Mouse (Mus musculus) heart, adult 8-10 months (tissue): ENCODE results near the gene Gm12790. TPM values are rescaled to one million over a fixed set of nuclear protein-coding genes. Genes with fewer than 3 reads are reported as not detected.
"Not testable (repeated sequence)": the region's sequence is repeated elsewhere in the genome, so short reads cannot be mapped to it uniquely, and the experiment has no call there.

Source experiments
- DNase-seq: peaks from one replicate; pipeline ENCODE4 v3.0.0; 2022; ENCODE audit warnings: low spot score
- total RNA-seq, 4 experiments: library from RNA; stranded (reverse); gene quantifications; 2 replicates each; pipeline ENCODE4 v1.2.4; 2022

Gm12790 gene
- not detected for total RNA-seq

DNA sequence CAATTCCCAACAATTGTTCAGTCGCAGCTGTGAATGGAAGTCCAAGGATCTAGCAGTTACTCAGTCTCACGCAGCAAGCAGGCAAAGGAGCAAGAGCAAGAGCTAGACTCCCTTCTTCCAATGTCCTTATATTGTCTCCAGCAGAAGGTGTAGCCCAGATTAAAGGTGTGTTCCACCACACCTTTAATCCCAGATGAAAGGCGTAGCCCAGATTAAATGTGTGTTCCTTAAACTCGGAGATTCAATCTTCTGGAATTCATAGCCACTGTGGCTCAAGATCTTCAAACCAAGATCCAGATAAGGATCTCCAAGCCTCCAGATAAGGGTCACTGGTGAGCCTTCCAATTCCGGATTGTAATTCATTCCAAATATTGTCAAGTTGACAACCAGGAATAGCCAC, at the start of gene Gm12790:
Gene Gm12790, minus strand, starts transcription at position 101 of the 400 bp plus-strand sequence.
- not testable (repeated sequence) for DNase-seq

DNA sequence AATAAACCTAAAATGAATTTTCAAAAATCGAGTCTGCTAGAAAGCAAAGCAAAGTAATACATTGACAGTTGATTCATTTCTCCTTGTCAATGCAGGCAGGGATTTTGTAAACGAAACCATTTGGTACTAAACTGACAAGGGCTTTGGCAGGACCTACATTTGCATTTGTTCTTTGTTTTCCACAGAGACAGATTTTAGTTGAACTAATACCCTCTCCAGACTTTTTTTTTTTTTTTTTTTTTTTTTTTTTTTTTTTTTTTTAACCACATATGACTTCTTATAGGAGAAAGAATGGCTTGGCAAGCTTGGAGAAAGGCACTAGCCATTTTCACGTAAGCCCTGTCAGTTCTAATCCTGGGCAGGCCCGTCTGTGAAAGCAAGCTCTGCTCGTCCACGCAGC, 45.8 kb upstream of the Gm12790 start:
- no peak for DNase-seq

GRCm38 (mm10) chr4:101998267-101998922, 17.5 kb upstream of the Gm12790 start:
- peak; percentile 47 for DNase-seq

DNA sequence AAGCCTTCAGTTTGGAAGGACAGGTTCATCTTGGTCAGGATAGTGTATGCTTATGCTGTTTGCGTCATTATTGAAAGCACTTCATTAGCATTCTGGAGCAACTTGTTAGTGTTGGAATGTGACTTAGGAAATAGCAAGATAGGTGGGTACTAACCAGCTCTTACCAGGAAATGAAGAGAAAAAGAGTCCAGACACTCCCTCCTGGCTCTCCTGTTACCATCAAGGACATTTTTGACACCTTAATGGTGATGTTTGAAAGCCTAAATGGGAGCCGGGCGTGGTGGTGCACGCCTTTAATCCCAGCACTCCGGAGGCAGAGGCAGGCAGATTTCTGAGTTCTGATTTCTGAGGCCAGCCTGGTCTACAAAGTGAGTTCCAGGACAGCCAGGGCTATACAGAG, 16.6 kb upstream of the Gm12790 start:
- DNase-seq: no peak

GRCm38 (mm10) chr4:101986326-101986725, 5.5 kb upstream of the Gm12790 start, which contains the start of gene Gm12789:
Gm12789 (plus strand) TSS chr4:101986626.
- not testable (repeated sequence) for DNase-seq

DNA sequence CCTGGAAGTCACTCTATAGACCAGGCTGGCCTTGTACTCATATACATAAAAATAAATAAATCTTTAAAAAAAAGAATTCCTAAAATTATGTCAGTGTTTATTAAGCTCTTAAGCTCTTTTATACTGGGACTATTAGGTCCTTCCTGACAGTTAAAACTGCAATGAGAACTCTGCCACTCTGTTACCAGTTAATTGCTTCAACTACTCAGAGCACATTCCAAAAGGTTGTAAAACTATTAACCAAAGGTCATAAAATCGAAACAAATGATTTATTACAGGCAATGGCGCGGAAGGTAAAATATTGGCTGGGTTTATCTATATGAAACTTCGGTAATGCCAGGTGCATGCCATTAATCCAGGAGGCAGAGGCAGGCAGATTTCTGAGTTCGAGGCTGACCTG, 4.8 kb upstream of the Gm12790 start:
- no peak for DNase-seq

GRCm38 (mm10) chr4:101940107-101940506, 40.7 kb downstream of the Gm12790 start, which contains the start of gene Gm12794:
Gm12794 (plus strand) TSS chr4:101940407.
- not testable (repeated sequence) for DNase-seq

Other genes with a start within 250 kb of the Gm12790 start
- not detected for gene B020004J07Rik, start 137.0 kb downstream of the Gm12790 start, total RNA-seq
- gene C130073F10Rik, start 87.3 kb downstream of the Gm12790 start, total RNA-seq: not detected
- gene Gm12800, start 71.9 kb downstream of the Gm12790 start, total RNA-seq: not detected
- gene Gm12794, start 40.6 kb downstream of the Gm12790 start, total RNA-seq: not detected
- gene Gm12789, start 5.6 kb upstream of the Gm12790 start, total RNA-seq: not detected
- gene Pde4b, start 106.5 kb upstream of the Gm12790 start, total RNA-seq: 10 to 100 TPM; 19.7 to 32.0 (median 21.1) TPM